Mouse (Mus musculus): Measurements from ENCODE around the gene Cand1. TPM values are rescaled to one million over a fixed set of nuclear protein-coding genes. Genes with fewer than 3 reads are reported as not detected.

Gene Cand1
- polyA plus RNA-seq, 1 experiment from 2014 or later = 55.0 TPM

GRCm38 (mm10) chr10:119161820-119162382, 78.0 kb downstream of the Cand1 start:
- Histone ChIP-seq H3K4me2 (replicated peaks) (no peak overlapping the region), H3K4me3 (no peak overlapping the region), H3K36me3 (no peaks in the 10 kb centered on the region), H3K9ac (replicated peaks) (no peak overlapping the region), H3K27me3 (no peaks in the 10 kb centered on the region), H3K4me1 (no peaks in the 10 kb centered on the region), H3K9me3 (no peaks in the 10 kb centered on the region), H3K27ac (replicated peaks) (no peak overlapping the region)
- 73% methylated on average over 8 of the region's 8 CpGs for WGBS
- ATAC-seq (replicated peaks) = no peak

GRCm38 (mm10) chr10:119160161-119160560, 79.7 kb downstream of the Cand1 start:
- H3K4me2 ChIP-seq (replicated peaks) = no peak overlapping the region
- no peaks in the 10 kb centered on the region for H3K4me1 ChIP-seq
- no peaks in the 10 kb centered on the region for H3K9me3 ChIP-seq
- no peak overlapping the region for H3K4me3 ChIP-seq
- no peak overlapping the region for H3K27ac ChIP-seq (replicated peaks)
- WGBS = 93% methylated on average over 6 of the region's 6 CpGs
- no peak for ATAC-seq (replicated peaks)
- H3K27me3 ChIP-seq = no peaks in the 10 kb centered on the region
- H3K36me3 ChIP-seq = no peaks in the 10 kb centered on the region
- H3K9ac ChIP-seq (replicated peaks) = no peak overlapping the region

- Histone ChIP-seq H3K9ac (replicated peaks) (no peak overlapping the region), H3K36me3 (no peaks in the 10 kb centered on the region), H3K27ac (replicated peaks) (no peak overlapping the region), H3K4me3 (no peak overlapping the region), H3K9me3 (no peaks in the 10 kb centered on the region), H3K4me1 (no peaks in the 10 kb centered on the region), H3K4me2 (replicated peaks) (no peak overlapping the region), H3K27me3 (no peaks in the 10 kb centered on the region)
- ATAC-seq (replicated peaks) = no peak
- 73% methylated on average over 4 of the region's 4 CpGs for WGBS
These were observed 90.6 kb downstream of the Cand1 start for GRCm38 (mm10) chr10:119149261-119149660.

Other genes with a start within 250 kb of the Cand1 start
- gene Grip1, start 213.8 kb upstream of the Cand1 start, polyA plus RNA-seq (2015; fragmentation: Nextera tagmentation; extraction: Ambion mirVana) = 19.1 and 19.2 TPM in 2 replicates

All from forebrain, embryonic 15.5 days (tissue).